Mouse (Mus musculus) brain, embryonic 14.5 days (tissue): ENCODE measurements around the gene Hic2.

Experiments used
- CTCF ChIP-seq: fragments of 200-500 bp; IDR thresholded peaks from 2 replicates; pipeline ENCODE4 v1.5.1; 2012; ENCODE audit warnings: inconsistent platforms, mild to moderate bottlenecking, moderate library complexity, borderline replicate concordance; ENCODE audit not compliant: insufficient read depth, insufficient read length; ENCODE audit errors: extremely low read depth
- POLR2A ChIP-seq: fragments of 200-500 bp; IDR thresholded peaks from 2 replicates; pipeline ENCODE4 v1.6.1; 2012; ENCODE audit warnings: mild to moderate bottlenecking, inconsistent platforms, borderline replicate concordance; ENCODE audit not compliant: poor library complexity, insufficient read depth, insufficient read length, severe bottlenecking; ENCODE audit errors: extremely low read depth

- TF ChIP-seq CTCF (no peak), POLR2A (no peak)
Observed at GRCm38 (mm10) chr16:17209404-17209960, 23.9 kb upstream of the Hic2 start.
